Mouse (Mus musculus): ENCODE data around the gene Olfr889.
"Not testable (repeated sequence)": the region's sequence is repeated elsewhere in the genome, so short reads cannot be mapped to it uniquely, and the experiment has no call there.

- not testable (repeated sequence) for TF ChIP-seq CTCF (IDR thresholded peaks at IDR 0.05; ENCODE audit: borderline replicate concordance, control insufficient read depth, extremely low read depth, insufficient read depth, low read length, poor library complexity); POLR2A (IDR thresholded peaks at IDR 0.05; ENCODE audit: control insufficient read depth, extremely low read depth, insufficient read depth, low read length, poor library complexity)
These were observed 53.3 kb downstream of the Olfr889 start for GRCm38 (mm10) chr9:38168341-38168740.
